Mouse (Mus musculus) liver, embryonic 11.5 days (tissue): ENCODE results near the gene Mid1. TPM values are rescaled to one million over a fixed set of nuclear protein-coding genes. Genes with fewer than 3 reads are reported as not detected.

ENCODE experiments used
- ATAC-seq: fragments of 200-750 bp; cut with Nextera tagmentation; replicated peaks from 2 replicates; pipeline ENCODE4 v1.8.0; 2017; ENCODE audit warnings: moderate number of reproducible peaks, mild to moderate bottlenecking, moderate TSS enrichment, moderate library complexity; ENCODE audit not compliant: low FRiP score
- DNase-seq: peaks from one replicate; pipeline ENCODE4 v3.0.0-alpha.2; 2017; ENCODE audit warnings: low spot score
- H3K27ac ChIP-seq: fragments of 300-500 bp; sonication (generic); 2 replicates; pipeline ENCODE4 v1.5.1; 2014; ENCODE audit warnings: mild to moderate bottlenecking, low read depth, low read length, control low read depth
- H3K27me3 ChIP-seq: fragments of 300-500 bp; sonication (generic); replicated peaks from 2 replicates; pipeline ENCODE4 v1.6.1; 2014; ENCODE audit warnings: low read length, mixed read lengths; ENCODE audit not compliant: control insufficient read depth, insufficient read depth
- H3K36me3 ChIP-seq: fragments of 300-500 bp; sonication (generic); 2 replicates; pipeline ENCODE4 v1.6.1; 2014; ENCODE audit warnings: mild to moderate bottlenecking, low read length, moderate library complexity, mixed read lengths; ENCODE audit not compliant: control insufficient read depth, insufficient read depth
- H3K4me1 ChIP-seq: fragments of 300-500 bp; sonication (generic); replicated peaks from 2 replicates; pipeline ENCODE4 v1.6.1; 2014; ENCODE audit warnings: low read length, mixed read lengths; ENCODE audit not compliant: control insufficient read depth, insufficient read depth
- H3K4me2 ChIP-seq: fragments of 300-500 bp; sonication (generic); 2 replicates; pipeline ENCODE4 v1.6.1; 2014; ENCODE audit warnings: mild to moderate bottlenecking, control low read depth, moderate library complexity
- H3K4me3 ChIP-seq: fragments of 300-500 bp; sonication (generic); 2 replicates; pipeline ENCODE4 v1.5.1; 2014; ENCODE audit warnings: low read depth, low read length, control low read depth
- H3K9ac ChIP-seq: fragments of 300-500 bp; sonication (generic); 2 replicates; pipeline ENCODE4 v1.6.1; 2014; ENCODE audit warnings: low read depth, low read length, control low read depth
- H3K9me3 ChIP-seq: fragments of 300-500 bp; sonication (generic); 2 replicates; pipeline ENCODE4 v1.6.1; 2016; ENCODE audit warnings: low read length, inconsistent platforms, mixed read lengths; ENCODE audit not compliant: control insufficient read depth
- WGBS: fragments of 180-500 bp; shearing (Covaris S2); extraction: QIAGEN DNeasy Blood & Tissue Kit; methylation state at CpG from one replicate; pipeline ENCODE4 v1.1.7; 2014; 5-methylcytosine and 5-hydroxymethylcytosine counted together
- polyA plus RNA-seq: library from polyadenylated mRNA; unstranded; fragments of >200 nt; fragmentation: Nextera tagmentation; extraction: Ambion mirVana; gene quantifications from 2 replicates; pipeline ENCODE4 v1.2.1, GENCODE M21; 2014

Gene Mid1
- polyA plus RNA-seq, 1 experiment from 2014 or later, result 6.7 TPM

DNA sequence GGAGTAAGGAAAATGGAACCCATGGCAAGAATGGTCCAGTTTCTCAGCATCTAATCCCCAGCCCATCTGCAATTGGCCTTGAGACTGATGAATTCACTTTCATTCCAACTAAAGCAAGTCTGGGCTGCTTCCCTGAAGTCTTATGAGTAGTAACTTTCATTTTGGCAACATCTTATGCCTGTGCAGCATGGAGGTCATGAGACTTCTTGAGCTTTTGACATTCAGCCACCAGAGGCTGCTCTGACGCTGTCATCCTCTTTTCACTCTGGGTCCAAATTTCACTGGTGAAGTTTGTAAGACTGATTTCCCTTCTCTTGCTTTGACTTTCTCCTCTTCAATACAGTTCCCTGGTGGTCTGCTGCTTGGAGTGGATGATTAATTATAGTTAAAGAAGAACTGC is 177.8 kb downstream of the Mid1 start:
- Histone ChIP-seq H3K4me1 (no peaks in the 10 kb centered on the region), H3K27me3 (peaks cover 12% of the 10 kb centered on the region), H3K27ac (no peak overlapping the region), H3K9ac (no peak overlapping the region), H3K9me3 (no peaks in the 10 kb centered on the region), H3K36me3 (no peaks in the 10 kb centered on the region), H3K4me2 (no peak overlapping the region), H3K4me3 (no peak overlapping the region)
- DNase-seq, result no peak
- no peak for ATAC-seq
- WGBS, result 58% methylated on average over 1 of the region's 1 CpGs

DNA sequence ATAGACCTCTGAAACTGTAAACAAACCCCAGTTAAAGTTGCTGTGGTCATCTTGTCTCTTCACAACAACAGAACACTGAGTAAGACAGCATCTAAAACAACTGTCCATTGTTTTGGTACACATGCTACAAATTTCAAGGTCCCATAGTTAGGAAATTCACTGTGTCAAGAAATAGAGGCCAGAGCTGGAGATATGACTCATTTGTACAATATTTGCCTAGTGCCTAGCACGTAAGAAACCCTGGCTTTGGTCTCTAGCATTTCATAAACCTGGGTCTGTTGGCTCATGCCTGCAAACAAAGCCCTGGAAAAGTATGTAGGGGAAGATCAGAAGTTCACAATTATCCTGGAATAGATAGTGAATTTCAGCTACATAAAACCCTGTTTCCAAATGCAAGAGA is 178.8 kb downstream of the Mid1 start:
- no peak overlapping the region for H3K9ac ChIP-seq
- H3K4me2 ChIP-seq, result no peak overlapping the region
- peaks cover 11% of the 10 kb centered on the region for H3K27me3 ChIP-seq
- no peak overlapping the region for H3K4me3 ChIP-seq
- 46% methylated on average over 1 of the region's 1 CpGs for WGBS
- DNase-seq (no peak), ATAC-seq (no peak)
- H3K4me1 ChIP-seq, result no peaks in the 10 kb centered on the region
- no peak overlapping the region for H3K27ac ChIP-seq
- H3K36me3 ChIP-seq, result no peaks in the 10 kb centered on the region
- H3K9me3 ChIP-seq, result no peaks in the 10 kb centered on the region

DNA sequence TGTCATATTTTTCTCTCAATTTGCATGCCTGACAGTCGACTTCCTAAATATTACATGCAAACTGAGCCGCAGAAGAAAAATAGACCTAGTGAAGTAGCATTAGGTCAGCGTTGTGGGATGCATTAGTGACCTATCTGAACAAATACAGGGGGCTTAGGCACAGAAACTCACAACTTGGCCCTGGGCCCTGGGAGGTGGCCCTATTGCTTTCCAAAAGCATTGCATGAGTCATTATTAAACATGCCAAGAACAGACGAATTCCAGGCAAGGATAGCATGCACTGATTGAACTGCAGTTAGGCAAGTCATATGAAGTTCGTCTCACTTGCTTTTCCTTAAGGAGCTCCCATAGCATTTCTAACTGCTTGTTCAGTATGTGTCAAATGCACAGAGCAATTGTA is 183.2 kb downstream of the Mid1 start:
- H3K4me2 ChIP-seq, result no peak overlapping the region
- no peak overlapping the region for H3K9ac ChIP-seq
- peaks cover 6% of the 10 kb centered on the region; the same call in 1 of the 2 replicates for H3K27me3 ChIP-seq
- no peaks in the 10 kb centered on the region for H3K36me3 ChIP-seq
- H3K4me1 ChIP-seq, result no peaks in the 10 kb centered on the region
- H3K9me3 ChIP-seq, result no peaks in the 10 kb centered on the region
- no peak overlapping the region for H3K27ac ChIP-seq
- ATAC-seq (no peak), DNase-seq (no peak)
- no peak overlapping the region for H3K4me3 ChIP-seq
- 68% methylated on average over 5 of the region's 5 CpGs for WGBS

DNA sequence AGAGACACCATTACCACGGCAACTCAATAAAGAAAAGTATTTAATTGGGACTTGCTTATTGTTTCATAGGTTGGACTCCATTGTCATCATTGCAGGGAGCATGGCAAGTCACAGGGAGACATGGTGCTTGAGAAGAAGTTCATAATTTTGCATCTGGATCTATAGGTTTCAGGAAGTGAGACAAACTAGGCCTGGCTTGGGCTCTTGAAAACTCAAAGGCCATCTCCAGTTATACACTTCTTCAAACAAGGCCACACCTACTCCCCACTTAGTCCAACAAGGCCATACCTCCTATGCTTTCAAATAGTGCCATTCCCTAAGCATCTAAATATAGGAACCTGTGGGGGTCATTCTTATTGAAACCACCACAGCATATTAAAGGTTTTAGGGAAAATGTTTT is 189.5 kb downstream of the Mid1 start:
- peaks cover 10% of the 10 kb centered on the region for H3K27me3 ChIP-seq
- 81% methylated on average over 1 of the region's 1 CpGs for WGBS
- DNase-seq (no peak), ATAC-seq (no peak)
- no peaks in the 10 kb centered on the region for H3K36me3 ChIP-seq
- H3K9ac ChIP-seq, result no peak overlapping the region
- no peak overlapping the region for H3K27ac ChIP-seq
- H3K4me3 ChIP-seq, result no peak overlapping the region
- no peak overlapping the region for H3K4me2 ChIP-seq
- H3K9me3 ChIP-seq, result no peaks in the 10 kb centered on the region
- no peaks in the 10 kb centered on the region for H3K4me1 ChIP-seq

DNA sequence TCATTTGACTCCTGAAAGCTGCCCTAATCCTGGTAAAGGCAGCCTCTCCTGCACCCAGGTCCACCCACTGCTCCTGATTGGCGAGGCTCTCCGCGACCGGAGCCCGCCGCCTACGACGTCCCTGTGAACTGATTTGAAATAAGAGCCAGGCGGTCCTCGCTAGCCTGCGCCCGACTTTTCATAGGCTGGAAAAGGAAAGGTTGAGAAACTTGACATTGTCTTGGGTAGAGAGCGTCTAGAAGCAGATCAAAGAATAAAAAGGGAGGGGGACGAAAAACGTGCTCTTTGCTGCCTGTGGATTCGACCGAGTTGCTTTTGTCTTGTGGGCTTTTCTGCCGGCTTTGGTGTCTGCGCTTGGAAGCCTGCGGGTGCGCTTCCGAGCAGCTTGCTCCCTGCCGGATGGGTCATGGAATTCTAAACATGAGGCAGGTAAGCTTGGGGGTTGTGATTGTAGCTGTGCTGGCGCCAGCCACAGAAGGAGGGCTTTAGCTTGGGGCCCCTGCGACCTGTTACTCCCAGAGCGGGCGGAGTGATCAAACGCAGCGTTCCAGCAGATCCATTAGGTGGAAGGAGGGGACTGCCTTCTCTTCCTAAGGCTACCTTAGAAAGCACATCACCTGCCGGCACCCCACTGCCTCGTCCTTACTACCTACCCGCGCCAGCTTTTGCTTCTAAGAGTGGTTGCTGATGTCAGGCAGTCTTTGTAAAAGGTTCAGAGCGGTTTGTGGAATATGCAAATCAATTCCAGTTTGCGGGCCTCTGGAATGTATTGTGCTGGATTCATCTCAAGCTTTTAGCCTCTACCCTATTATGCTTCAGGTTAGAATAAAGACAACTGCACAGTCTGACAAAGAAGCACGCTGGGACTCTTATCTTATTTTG is 194.7 kb downstream of the Mid1 start:
- Histone ChIP-seq H3K27me3 (peaks cover 22% of the 10 kb centered on the region), H3K4me3 (peak overlapping the region; percentile 48), H3K4me2 (peak overlapping the region; percentile 61), H3K36me3 (no peaks in the 10 kb centered on the region), H3K9me3 (no peaks in the 10 kb centered on the region), H3K27ac (no peak overlapping the region), H3K4me1 (no peaks in the 10 kb centered on the region), H3K9ac (peak overlapping the region; percentile 17; the same call in 1 of the 2 replicates)
- WGBS, result 11% methylated on average over 36 of the region's 36 CpGs
- DNase-seq (peak; percentile 47), ATAC-seq (peak; percentile 80)

DNA sequence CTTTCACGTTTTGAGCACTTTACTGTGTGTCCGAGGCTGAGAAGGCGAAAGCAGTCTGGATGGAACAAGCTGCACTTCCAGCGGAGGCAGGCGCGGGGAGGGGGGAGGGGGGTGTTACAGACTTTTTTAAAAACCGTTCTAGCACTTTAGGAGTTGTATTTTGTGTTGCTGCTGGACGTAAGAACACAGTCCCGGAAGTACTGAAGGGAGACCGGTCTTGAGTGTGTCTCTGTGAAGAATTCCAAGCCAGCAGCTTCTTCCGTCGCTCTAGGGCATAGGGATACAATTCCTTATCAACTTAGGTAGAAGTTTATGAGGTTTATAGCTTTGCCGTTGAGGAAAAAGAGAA is 195.3 kb downstream of the Mid1 start:
- Histone ChIP-seq H3K4me2 (peak overlapping the region; percentile 61), H3K4me1 (no peaks in the 10 kb centered on the region), H3K36me3 (no peaks in the 10 kb centered on the region), H3K9me3 (no peaks in the 10 kb centered on the region), H3K27me3 (peaks cover 22% of the 10 kb centered on the region), H3K4me3 (peak overlapping the region; percentile 48), H3K9ac (0 out of 2 replicates have a peak overlapping the region, but pooled peaks have one; percentile 37), H3K27ac (no peak overlapping the region)
- DNase-seq (no peak), ATAC-seq (no peak)
- WGBS, result 14% methylated on average over 13 of the region's 13 CpGs

DNA sequence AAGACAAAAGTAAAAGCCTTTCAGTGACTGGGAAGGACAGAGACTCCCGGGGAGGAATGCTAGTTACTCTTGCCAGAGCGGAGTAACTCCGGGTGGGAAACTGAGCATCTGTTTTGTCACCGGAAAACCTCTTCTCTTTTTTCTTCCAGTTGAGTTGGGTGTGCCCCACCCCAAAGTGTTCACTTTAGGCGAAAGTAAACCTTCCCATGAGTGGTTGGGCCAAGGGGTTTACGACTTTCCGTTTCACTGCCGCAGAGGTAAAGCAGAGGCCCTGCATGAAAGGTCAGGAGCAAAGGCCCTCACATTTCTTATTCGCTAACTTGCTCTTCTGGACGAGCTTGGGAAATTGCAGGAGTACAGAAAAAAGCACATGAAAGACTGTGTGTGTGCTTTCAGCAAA is 195.8 kb downstream of the Mid1 start:
- H3K9ac ChIP-seq, result no peak overlapping the region

DNA sequence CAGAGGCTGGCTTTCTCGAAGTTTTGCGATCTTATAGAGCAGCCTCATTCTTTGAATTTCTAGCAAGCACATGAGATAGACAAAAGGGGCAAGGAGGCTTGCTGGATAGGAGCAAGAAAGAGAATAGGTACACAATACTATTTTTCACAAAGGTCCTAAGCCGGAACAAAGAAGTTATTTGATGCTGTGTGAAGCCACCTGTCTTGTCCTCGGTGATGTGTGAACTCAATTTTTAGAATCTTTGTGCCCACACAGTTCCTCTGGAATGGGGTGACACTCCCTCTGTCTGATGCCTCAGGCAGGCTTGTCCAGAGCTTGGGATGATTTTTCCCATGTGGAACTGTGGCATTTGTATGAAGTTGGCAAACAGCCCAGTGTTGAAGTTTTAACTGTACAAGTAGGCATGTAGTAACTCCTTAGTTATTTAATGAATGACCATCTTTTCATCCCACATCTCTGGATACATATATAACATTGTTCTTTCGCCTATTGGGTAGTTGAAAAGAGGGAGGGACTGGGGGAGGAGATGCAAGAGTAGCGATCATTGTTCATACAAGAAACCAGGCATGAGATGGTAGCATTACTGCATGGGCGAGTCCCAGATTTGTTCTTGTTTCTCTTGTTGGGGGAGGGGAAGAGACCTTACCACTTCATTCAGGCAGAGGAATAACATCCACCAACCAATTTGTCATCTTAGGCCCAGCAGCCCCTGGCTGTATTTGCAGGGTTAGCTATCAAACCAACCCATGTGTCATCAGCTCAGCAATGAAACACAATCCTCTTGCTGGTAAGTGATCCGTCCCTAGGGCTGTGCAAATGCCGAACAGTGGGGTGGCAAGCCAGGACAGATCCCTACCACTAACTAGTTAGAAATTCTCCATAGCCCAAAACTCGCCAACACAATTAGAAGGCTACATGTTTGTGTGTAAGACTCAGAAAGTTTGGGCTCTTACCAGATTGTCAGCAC is 196.5 kb downstream of the Mid1 start:
- 57% methylated on average over 10 of the region's 10 CpGs for WGBS
- no peaks in the 10 kb centered on the region for H3K36me3 ChIP-seq
- H3K4me1 ChIP-seq, result no peaks in the 10 kb centered on the region
- H3K9me3 ChIP-seq, result no peaks in the 10 kb centered on the region
- no peak overlapping the region for H3K9ac ChIP-seq
- DNase-seq (no peak), ATAC-seq (no peak)
- peak overlapping the region; percentile 61 for H3K4me2 ChIP-seq
- H3K4me3 ChIP-seq, result peak overlapping the region; percentile 48; the same call in 1 of the 2 replicates
- H3K27ac ChIP-seq, result no peak overlapping the region
- peaks cover 22% of the 10 kb centered on the region for H3K27me3 ChIP-seq

More for the DNA sequence above, 195.8 kb downstream of the Mid1 start:
- peak overlapping the region; percentile 48 for H3K4me3 ChIP-seq
- H3K36me3 ChIP-seq, result no peaks in the 10 kb centered on the region
- no peak for DNase-seq
- H3K4me2 ChIP-seq, result peak overlapping the region; percentile 61
- 22% methylated on average over 10 of the region's 10 CpGs for WGBS
- ATAC-seq, result no peak
- no peaks in the 10 kb centered on the region for H3K9me3 ChIP-seq
- H3K4me1 ChIP-seq, result no peaks in the 10 kb centered on the region
- peaks cover 22% of the 10 kb centered on the region for H3K27me3 ChIP-seq
- no peak overlapping the region for H3K27ac ChIP-seq
